Mouse (Mus musculus): ENCODE data around the gene Rhbdf2. TPM values are rescaled to one million over a fixed set of nuclear protein-coding genes. Genes with fewer than 3 reads are reported as not detected.
A peak's percentile ranks its signal among the peaks of the same experiment; 100 is the strongest.

Gene Rhbdf2
- total and polyA plus RNA-seq, 2 experiments = 3.1 to 17.8 TPM

DNA sequence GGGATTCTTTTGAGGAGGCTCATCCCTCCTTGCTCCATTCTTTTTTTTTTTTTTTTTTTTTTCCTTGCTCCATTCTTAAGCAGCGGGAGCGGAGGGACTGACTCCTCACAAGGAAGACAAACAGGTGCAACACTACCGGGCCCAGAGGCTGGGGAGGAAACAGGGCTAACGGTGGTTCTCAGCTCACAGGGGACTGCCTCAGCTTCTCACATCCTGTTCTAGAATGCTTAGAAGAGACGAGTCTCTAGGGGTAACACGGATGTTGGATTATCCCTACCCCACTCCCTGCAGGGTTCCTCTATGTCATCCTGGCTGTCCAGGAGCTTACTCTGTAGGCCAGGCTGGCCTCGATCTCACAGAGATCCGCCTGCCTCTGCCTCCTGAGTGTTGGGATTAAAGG is 37.2 kb downstream of the Rhbdf2 start:
- no peak for DNase-seq (ENCODE audit: extremely low read depth, low read depth, low spot score)
- no peak overlapping the region for H3K27ac ChIP-seq (replicated peaks; ENCODE audit: insufficient read depth, low read depth, low read length)
- no peaks in the 10 kb centered on the region for H3K36me3 ChIP-seq (ENCODE audit: control insufficient read depth, insufficient read depth, low read length)
- no peaks in the 10 kb centered on the region for H3K4me1 ChIP-seq (ENCODE audit: control insufficient read depth, insufficient read depth, low read length)
- WGBS = 77% methylated on average over 8 of the region's 8 CpGs
- no peaks in the 10 kb centered on the region for H3K79me2 ChIP-seq (ENCODE audit: control insufficient read depth, insufficient read depth, low read length)
- H3K27me3 ChIP-seq (ENCODE audit: control insufficient read depth, insufficient read depth, low read length) = no peaks in the 10 kb centered on the region
- no peak overlapping the region for H3K9ac ChIP-seq (ENCODE audit: low read depth, low read length)
- H3K4me3 ChIP-seq (ENCODE audit: insufficient read depth, low read depth, low read length) = no peak overlapping the region
- no peak for TF ChIP-seq POLR2A (IDR thresholded peaks at IDR 0.05; ENCODE audit: extremely low read depth, insufficient read depth, low read length)
- no peak for TF ChIP-seq CTCF (IDR thresholded peaks at IDR 0.05; ENCODE audit: low read depth, low read length)

DNA sequence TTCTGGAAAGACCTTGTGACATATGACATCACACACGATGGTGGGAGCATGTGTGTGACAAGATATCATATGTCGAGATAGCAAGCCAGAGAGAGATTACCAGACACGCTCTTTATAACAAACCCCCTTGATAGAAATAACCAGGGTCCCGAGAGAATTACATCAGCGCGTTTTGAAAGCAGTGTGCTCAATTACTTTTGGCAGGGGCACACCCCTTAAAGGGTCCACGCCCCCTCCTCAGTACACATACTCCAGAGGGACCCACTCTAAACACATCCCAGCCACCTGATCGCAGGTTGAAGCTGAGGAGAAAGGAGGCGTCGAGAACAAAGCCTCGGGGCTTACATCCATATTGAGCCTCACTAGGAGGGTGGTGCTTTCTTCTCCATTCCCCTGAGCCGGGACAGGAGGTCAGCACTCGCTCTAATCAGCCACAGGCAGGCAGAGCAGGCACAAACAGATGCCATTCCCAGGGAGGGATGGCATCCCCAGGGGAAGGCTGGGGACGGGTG is 37.7 kb downstream of the Rhbdf2 start:
- no peak for DNase-seq (ENCODE audit: extremely low read depth, low read depth, low spot score)
- H3K27me3 ChIP-seq (ENCODE audit: control insufficient read depth, insufficient read depth, low read length) = no peaks in the 10 kb centered on the region
- no peak overlapping the region for H3K9ac ChIP-seq (ENCODE audit: low read depth, low read length)
- WGBS = 48% methylated on average over 14 of the region's 14 CpGs
- H3K79me2 ChIP-seq (ENCODE audit: control insufficient read depth, insufficient read depth, low read length) = no peaks in the 10 kb centered on the region
- no peaks in the 10 kb centered on the region for H3K36me3 ChIP-seq (ENCODE audit: control insufficient read depth, insufficient read depth, low read length)
- no peak overlapping the region for H3K4me3 ChIP-seq (ENCODE audit: insufficient read depth, low read depth, low read length)
- H3K4me1 ChIP-seq (ENCODE audit: control insufficient read depth, insufficient read depth, low read length) = no peaks in the 10 kb centered on the region
- H3K27ac ChIP-seq (replicated peaks; ENCODE audit: insufficient read depth, low read depth, low read length) = no peak overlapping the region
- TF ChIP-seq POLR2A (IDR thresholded peaks at IDR 0.05; ENCODE audit: extremely low read depth, insufficient read depth, low read length) (no peak), CTCF (IDR thresholded peaks at IDR 0.05; ENCODE audit: low read depth, low read length) (no peak)

DNA sequence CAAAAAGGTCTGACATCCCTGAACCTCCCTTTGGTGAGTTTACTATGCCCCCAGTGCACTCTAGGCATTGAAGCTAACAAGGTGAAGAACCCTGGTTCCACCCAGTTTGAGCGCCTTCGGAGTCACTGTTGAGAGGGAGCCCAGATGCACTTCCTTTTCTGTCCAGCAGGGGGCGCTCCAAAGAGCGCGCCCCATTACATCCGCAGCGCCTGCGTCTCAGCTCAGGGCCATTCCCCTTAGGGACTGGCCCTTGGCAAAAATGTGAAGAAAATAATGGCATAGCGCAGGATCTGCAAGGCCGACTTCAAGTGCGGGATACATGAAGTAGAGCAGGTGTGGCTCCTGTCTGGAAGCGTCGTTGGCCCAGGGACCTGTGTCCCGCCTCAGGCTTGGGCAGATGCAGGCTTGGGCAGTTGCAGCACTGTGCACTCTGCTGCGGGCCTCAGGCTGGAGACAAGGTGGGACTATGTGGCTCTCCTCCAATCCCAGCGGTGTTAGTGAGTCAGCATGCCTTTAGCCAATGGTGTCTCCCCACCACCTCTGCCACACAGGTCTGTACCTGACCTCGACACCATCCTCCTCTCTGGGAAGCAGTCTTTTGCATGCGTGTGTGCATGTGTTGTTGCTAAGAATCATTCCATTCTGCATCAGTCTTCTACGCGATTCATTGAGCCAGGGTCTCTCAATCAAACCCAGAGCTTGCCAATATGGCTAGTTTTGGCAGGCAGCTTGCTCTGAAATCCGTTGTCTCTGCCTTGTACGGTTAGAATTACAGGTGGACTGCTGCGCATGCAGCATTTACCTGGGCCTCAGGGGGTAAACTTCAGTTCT is 39.8 kb downstream of the Rhbdf2 start:
- Histone ChIP-seq H3K4me3 (ENCODE audit: insufficient read depth, low read depth, low read length) (no peak overlapping the region), H3K36me3 (ENCODE audit: control insufficient read depth, insufficient read depth, low read length) (no peaks in the 10 kb centered on the region), H3K27me3 (ENCODE audit: control insufficient read depth, insufficient read depth, low read length) (no peaks in the 10 kb centered on the region), H3K9ac (ENCODE audit: low read depth, low read length) (no peak overlapping the region), H3K27ac (replicated peaks; ENCODE audit: insufficient read depth, low read depth, low read length) (no peak overlapping the region), H3K4me1 (ENCODE audit: control insufficient read depth, insufficient read depth, low read length) (no peaks in the 10 kb centered on the region), H3K79me2 (ENCODE audit: control insufficient read depth, insufficient read depth, low read length) (no peaks in the 10 kb centered on the region)
- DNase-seq (ENCODE audit: extremely low read depth, low read depth, low spot score) = no peak
- WGBS = 27% methylated on average over 23 of the region's 23 CpGs
- no peak for TF ChIP-seq POLR2A (IDR thresholded peaks at IDR 0.05; ENCODE audit: extremely low read depth, insufficient read depth, low read length)
- peak; percentile 95 for TF ChIP-seq CTCF (IDR thresholded peaks at IDR 0.05; ENCODE audit: low read depth, low read length)

DNA sequence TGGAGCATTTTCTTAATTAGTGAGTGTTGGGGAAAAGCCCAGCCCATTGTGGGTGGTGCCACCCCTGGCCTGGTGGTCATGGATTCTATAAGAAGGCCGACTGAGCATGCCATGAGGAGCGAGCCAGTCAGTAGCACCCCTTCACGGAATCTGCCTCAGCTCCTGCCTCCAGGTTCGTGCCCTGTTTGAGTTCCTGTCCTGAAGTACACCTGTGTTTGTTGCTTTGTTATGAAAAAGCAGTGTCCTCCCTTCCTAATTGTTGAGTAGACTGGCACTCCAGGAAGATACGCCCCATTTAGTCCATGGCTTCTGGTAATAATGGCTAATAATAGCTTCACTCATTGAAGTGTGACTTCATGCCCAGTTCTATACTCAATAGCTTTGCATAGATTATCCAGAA is 40.5 kb downstream of the Rhbdf2 start, which contains the start of gene Aanat:
Gene Aanat (plus strand): TSS at position 123 of the 400 bp plus-strand sequence.
- WGBS = 71% methylated on average over 5 of the region's 5 CpGs
- no peak for DNase-seq (ENCODE audit: extremely low read depth, low read depth, low spot score)
- TF ChIP-seq CTCF (IDR thresholded peaks at IDR 0.05; ENCODE audit: low read depth, low read length) (no peak), POLR2A (IDR thresholded peaks at IDR 0.05; ENCODE audit: extremely low read depth, insufficient read depth, low read length) (no peak)

DNA sequence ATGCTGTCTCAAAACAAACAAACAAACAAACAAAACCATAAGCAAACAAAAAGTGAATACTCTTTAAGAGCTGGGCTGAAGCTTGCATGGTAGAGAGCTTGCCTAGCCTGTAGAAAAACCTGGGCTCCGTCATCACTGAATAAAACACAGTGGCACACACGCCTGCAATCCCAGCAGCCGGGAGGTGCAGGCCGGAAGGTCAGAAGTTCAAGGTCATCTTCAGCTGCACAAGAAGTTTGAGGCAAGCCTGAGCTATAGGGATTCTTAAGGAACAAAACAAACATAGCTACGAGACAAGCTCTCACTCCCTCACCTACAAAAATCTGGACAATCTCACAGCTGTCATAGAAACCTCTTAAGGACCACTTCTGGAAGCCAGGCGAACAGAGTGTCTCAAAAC is 41.1 kb downstream of the Rhbdf2 start:
- TF ChIP-seq CTCF (IDR thresholded peaks at IDR 0.05; ENCODE audit: low read depth, low read length) (no peak), POLR2A (IDR thresholded peaks at IDR 0.05; ENCODE audit: extremely low read depth, insufficient read depth, low read length) (no peak)
- no peaks in the 10 kb centered on the region for H3K36me3 ChIP-seq (ENCODE audit: control insufficient read depth, insufficient read depth, low read length)
- WGBS = 82% methylated on average over 6 of the region's 6 CpGs

More for the DNA sequence above, 40.5 kb downstream of the Rhbdf2 start, which contains the start of gene Aanat:
- H3K9ac ChIP-seq (ENCODE audit: low read depth, low read length) = no peak within 1 kb of the TSS
- no peaks in the 10 kb centered on the region for H3K27me3 ChIP-seq (ENCODE audit: control insufficient read depth, insufficient read depth, low read length)
- H3K4me3 ChIP-seq (ENCODE audit: insufficient read depth, low read depth, low read length) = no peak within 1 kb of the TSS
- no peak within 1 kb of the TSS for H3K27ac ChIP-seq (replicated peaks; ENCODE audit: insufficient read depth, low read depth, low read length)
- H3K79me2 ChIP-seq (ENCODE audit: control insufficient read depth, insufficient read depth, low read length) = no peaks in the 10 kb centered on the region
- H3K4me1 ChIP-seq (ENCODE audit: control insufficient read depth, insufficient read depth, low read length) = no peaks in the 10 kb centered on the region
- H3K36me3 ChIP-seq (ENCODE audit: control insufficient read depth, insufficient read depth, low read length) = no peaks in the 10 kb centered on the region

DNA sequence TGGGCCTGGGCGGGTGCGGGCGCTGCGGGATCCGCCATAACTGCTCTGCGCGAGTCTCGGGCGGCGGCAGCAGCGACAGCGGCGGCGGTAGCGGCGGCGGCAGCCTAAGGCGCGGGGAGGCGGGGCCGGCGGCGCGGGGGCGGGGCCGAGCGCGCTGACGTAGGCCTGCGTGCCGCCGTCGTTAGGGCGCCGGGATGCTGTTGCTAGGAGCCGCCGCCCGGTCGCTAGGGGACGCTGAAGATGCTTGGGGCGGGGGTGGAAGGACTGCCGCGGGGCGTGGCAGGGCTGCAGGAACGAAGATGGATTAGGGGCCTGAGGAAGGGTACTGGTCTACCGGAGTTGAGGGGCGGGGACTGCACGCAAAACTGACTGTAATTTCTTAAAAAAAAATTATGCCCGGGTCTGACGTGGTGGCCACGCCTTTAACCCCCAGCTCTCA is 45.4 kb downstream of the Rhbdf2 start, which contains the start of gene Ube2o:
Gene Ube2o (minus strand): TSS at position 72 of the 439 bp plus-strand sequence.
- Histone ChIP-seq H3K27ac (replicated peaks; ENCODE audit: insufficient read depth, low read depth, low read length) (no peak within 1 kb of the TSS), H3K4me1 (ENCODE audit: control insufficient read depth, insufficient read depth, low read length) (no peaks in the 10 kb centered on the region), H3K9ac (ENCODE audit: low read depth, low read length) (peak within 1 kb of the TSS; percentile 89), H3K36me3 (ENCODE audit: control insufficient read depth, insufficient read depth, low read length) (no peaks in the 10 kb centered on the region), H3K4me3 (ENCODE audit: insufficient read depth, low read depth, low read length) (peak within 1 kb of the TSS; percentile 95), H3K27me3 (ENCODE audit: control insufficient read depth, insufficient read depth, low read length) (no peaks in the 10 kb centered on the region), H3K79me2 (ENCODE audit: control insufficient read depth, insufficient read depth, low read length) (peaks cover 16% of the 10 kb centered on the region)
- peak; percentile 41 for DNase-seq (ENCODE audit: extremely low read depth, low read depth, low spot score)
- no peak for TF ChIP-seq POLR2A (IDR thresholded peaks at IDR 0.05; ENCODE audit: extremely low read depth, insufficient read depth, low read length)
- TF ChIP-seq CTCF (IDR thresholded peaks at IDR 0.05; ENCODE audit: low read depth, low read length) = 0 out of 2 replicates have a peak, but pooled peaks have one; percentile 20
- WGBS = 2% methylated on average over 46 of the region's 51 CpGs

More for the DNA sequence above, 41.1 kb downstream of the Rhbdf2 start:
- peaks cover 4% of the 10 kb centered on the region for H3K79me2 ChIP-seq (ENCODE audit: control insufficient read depth, insufficient read depth, low read length)
- no peak for DNase-seq (ENCODE audit: extremely low read depth, low read depth, low spot score)
- H3K27me3 ChIP-seq (ENCODE audit: control insufficient read depth, insufficient read depth, low read length) = no peaks in the 10 kb centered on the region
- no peaks in the 10 kb centered on the region for H3K4me1 ChIP-seq (ENCODE audit: control insufficient read depth, insufficient read depth, low read length)
- no peak overlapping the region for H3K27ac ChIP-seq (replicated peaks; ENCODE audit: insufficient read depth, low read depth, low read length)
- no peak overlapping the region for H3K4me3 ChIP-seq (ENCODE audit: insufficient read depth, low read depth, low read length)
- no peak overlapping the region for H3K9ac ChIP-seq (ENCODE audit: low read depth, low read length)

All from liver, adult 2 months (tissue).